Mouse (Mus musculus): ENCODE results near the gene Glod5.

The Glod5 gene

GRCm38 (mm10) chrX:7967596-7968201, 50.6 kb downstream of the Glod5 start:
- no peak for DNase-seq

DNA sequence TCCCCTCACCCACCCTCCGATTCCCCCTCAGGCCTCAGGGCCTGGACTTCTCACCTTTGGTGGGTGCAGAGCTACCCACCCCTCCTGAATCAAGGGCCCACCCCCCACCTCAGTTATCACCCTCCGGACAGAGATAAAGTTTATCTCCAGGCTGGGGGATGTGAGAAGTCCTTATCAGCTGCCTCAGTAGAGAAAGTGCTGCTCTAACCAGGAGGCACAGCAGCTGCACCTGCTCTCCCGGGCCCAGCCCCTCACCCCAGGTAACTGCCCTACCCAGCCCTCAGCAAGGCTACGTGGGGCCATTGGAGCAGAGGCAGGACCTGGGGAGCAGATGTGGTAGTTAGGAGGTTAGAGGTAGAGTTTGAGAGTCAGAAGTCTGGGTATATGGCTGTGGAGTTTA, 52.1 kb downstream of the Glod5 start:
- no peak for DNase-seq

- no peak for DNase-seq
These were observed 54.3 kb downstream of the Glod5 start for GRCm38 (mm10) chrX:7963829-7964626.

DNA sequence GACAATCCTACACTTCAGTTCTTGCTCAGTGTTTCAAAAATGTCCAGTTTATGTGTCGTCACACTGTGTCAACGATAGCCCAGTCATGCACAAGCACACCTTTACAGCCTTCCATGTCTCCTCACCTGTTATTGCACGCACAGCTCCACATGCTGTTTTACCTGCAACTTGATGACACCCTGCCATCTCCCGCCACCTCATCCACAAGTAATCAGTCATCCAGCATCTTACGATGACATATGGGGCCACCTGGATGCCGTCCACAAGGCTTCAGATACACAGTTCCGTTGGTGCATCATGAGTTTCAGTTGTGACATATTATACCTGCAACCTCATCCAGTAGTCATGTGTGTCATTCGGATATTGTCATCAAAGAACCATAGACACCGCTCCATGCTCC, 59.4 kb downstream of the Glod5 start:
- no peak for DNase-seq

Data from spleen, adult 18-20 months (tissue).